Mouse (Mus musculus): ENCODE results near the gene Ces2e.

GRCm38 (mm10) chr8:104962229-104962901 lies 36.3 kb downstream of the Ces2e start:
- TF ChIP-seq CTCF (IDR thresholded peaks at IDR 0.05; ENCODE audit: borderline replicate concordance, insufficient read depth, low read length) (no peak), POLR2A (IDR thresholded peaks at IDR 0.05; ENCODE audit: low read depth, low read length) (no peak)

Measured in embryonic fibroblast, embryonic 13.5 days (primary cell).